Mouse (Mus musculus) left cerebral cortex, postnatal 14 days (tissue): Measurements from ENCODE around the gene Pgk1. TPM values are rescaled to one million over a fixed set of nuclear protein-coding genes. Genes with fewer than 3 reads are reported as not detected.

Experiments
- DNase-seq, 2 experiments: peaks; one replicate each; pipeline ENCODE4 v3.0.0; 2021 to 2022; ENCODE audit warnings: low spot score in 2 of 2, mixed read lengths in 1 of 2
- intact Hi-C: fragments of 180-260 bp; cut with DNase I; formaldehyde crosslinking; loops from one replicate; pipeline ENCODE4 v1.15.1; 2025
- total RNA-seq, 2 experiments: library from RNA; stranded (reverse); gene quantifications; 2 replicates each; pipeline ENCODE4 v1.2.3; 2021

Gene Pgk1
- total RNA-seq, 2 experiments from 2014 or later: 408 to 434 TPM

DNA sequence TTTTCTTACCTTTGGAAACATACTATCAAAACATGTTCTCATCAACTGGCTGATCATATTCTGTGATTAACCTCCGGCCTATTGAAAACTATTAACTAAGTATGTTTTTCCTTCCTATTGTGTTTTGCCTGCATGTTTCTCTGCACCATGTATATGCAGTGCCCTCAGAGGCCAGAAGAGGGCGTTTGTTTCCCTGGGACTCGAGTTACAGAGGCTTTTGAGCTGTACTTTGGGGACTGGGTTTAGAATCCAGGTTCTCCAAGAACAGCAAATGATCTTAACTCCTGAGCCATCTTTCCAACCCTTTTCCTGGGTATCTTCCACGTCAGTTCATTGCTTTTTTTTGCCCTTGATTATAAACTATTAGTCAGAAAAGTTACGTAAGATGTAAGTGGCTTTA is 10.4 kb downstream of the Pgk1 start:
- DNase-seq: no peak
- intact Hi-C loops: no loop called here

DNA sequence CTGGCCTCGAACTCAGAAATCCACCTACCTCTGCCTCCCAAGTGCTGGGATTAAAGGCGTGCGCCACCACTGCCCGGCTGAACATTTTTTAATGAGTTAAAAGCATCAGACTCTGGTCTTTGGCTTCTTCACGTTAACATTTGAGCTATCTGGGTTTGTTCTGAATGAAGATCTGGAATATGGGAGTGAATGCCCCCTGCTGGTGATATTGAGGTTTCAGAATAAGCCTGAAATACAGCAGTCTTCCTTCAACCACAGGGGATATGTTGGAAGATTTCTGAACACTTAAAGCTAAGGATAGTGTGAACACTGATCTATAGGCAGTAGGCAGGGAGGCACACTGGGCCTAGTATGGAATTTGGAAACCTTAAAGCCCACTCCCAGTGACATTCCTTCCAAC is 12.0 kb downstream of the Pgk1 start:
- DNase-seq: peak in 1 of 2 experiments; percentile 24
- intact Hi-C loops: no loop called here

DNA sequence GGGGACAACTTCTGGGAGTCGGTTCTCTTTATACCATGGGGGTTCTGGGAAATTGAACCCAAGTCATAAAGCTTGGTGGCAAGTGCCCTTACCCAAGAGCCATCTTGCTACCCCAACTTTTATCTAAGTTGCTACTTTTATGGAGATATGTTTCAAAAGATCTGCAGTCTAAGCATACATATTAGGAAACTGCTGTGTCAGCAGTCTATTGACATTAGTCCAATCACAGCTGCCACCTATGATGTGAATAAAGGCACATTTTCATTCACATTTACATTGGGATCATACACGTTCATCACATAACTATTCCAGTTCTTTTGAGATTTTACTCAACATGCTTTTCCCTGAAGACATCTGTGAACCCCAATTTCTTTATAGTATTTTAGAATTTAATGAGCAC is 22.2 kb downstream of the Pgk1 start:
- intact Hi-C loops: no loop called here
- no peak for DNase-seq

DNA sequence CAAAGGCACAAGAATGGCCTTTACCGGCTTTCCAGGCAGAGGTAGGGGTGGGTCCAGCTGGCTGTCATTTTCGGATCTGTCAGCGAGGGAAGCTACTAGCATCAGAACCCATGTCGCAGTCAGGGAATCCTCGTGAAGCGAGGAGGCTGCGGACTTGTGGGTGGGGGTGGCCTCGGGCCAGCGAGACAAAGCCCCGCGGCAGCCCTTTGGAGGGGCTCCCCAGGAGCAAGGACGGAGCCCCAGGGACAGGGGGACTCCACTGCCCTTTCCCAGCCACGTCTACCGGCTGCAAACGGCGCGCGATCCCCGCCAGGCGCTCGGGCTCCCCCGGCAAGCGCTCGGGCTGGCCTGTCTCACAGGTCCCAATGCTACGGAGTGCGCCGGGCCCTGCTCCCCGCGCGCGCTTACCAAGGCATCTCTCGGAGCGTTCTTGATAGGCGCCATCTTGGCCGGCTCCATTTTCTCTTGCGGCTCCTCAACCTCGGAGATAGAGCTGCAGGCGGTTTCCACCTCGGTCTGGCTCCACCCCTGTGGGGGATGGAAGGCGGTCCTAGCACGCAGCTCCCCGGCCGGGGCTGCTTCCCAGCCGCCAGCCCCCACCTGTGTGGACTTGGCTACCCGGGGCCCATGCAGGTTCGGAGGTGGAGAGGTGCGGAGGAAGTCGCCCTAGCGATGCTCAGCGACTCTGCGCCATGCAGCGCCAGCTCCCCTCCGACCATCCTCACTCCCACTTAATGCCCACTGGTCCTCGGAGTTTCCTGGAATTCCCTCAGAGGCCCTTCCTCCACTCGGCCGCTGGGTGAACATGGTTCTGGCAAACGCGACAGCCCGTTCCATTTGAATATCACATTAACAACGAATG is 32.5 kb downstream of the Pgk1 start:
- intact Hi-C loops: loop anchor here (5.0 kb wide), 1 partner anchor 168 kb away; no protein-coding TSS in a partner anchor
- peak; percentile 66 to 72 for DNase-seq

DNA sequence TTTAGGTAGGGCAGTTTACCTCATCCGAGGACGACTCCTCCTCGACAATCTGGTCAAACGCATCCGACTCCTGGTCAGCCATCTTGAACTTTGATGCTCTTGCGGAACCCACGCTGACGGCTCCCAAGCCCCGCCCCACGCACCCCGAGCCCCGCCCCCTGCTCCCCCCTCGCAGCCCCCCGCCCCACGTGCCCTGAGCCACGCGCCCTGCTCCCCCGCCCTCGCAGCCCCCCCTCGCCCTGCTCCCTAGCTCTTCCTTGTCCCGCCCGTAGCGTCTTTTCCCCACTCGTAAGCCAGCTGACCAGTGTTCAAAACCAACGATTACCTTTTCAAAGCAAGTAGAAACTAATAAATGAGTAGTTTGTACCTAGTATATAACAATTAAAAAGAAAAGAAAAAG is 34.2 kb downstream of the Pgk1 start, which contains the start of gene Taf9b:
Gene Taf9b (minus strand): TSS at position 101 of the 400 bp plus-strand sequence.
- intact Hi-C loops: no loop called here
- no peak for DNase-seq

Other genes starting within 250 kb of the Pgk1 start
- gene Magt1, start 175.2 kb upstream of the Pgk1 start, total RNA-seq: 10 to 100 TPM; 13.5 to 16.0 TPM
- 100 to 1,000 TPM; 373 to 414 TPM for gene Cox7b, start 171.4 kb upstream of the Pgk1 start, total RNA-seq
- 1 to 10 TPM; 7.1 to 9.3 TPM for gene Atp7a, start 159.8 kb upstream of the Pgk1 start, total RNA-seq
- 1 to 10 TPM; 1.3 to 1.7 TPM for gene Tlr13, start 43.9 kb upstream of the Pgk1 start, total RNA-seq
- gene Taf9b, start 34.1 kb downstream of the Pgk1 start, total RNA-seq: 10 to 100 TPM; 23.0 to 25.9 TPM
- not detected for gene Fnd3c2, start 68.3 kb downstream of the Pgk1 start, total RNA-seq